Mouse (Mus musculus): ENCODE data around the gene Syngr1. TPM values are rescaled to one million over a fixed set of nuclear protein-coding genes. Genes with fewer than 3 reads are reported as not detected.

The Syngr1 gene
- polyA plus RNA-seq, 1 experiment: 94.8 TPM

DNA sequence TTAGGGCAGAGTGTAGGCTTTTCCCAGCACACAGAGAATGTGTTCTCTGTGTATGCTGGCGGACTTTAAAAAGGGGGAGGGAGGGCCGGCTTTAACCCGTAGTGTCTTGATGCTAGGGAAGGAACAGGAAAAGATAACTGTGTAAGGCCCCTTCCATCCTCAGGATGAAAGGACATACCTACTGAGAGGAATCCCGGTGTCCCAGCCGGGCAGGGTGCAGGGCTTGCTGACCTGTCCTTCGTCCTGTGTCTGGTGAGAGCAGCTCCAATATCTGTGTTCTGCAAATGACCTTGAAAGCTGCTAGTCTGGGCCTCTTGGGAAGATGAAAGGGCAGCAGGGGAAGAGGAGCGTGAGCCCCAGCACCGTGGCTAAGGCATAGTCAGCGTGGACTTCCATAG lies 43.3 kb downstream of the Syngr1 start:
- peak; percentile 49 for DNase-seq
- TF ChIP-seq CTCF (conservative IDR thresholded peaks at IDR 0.05; ENCODE audit: insufficient read depth, insufficient read length, low read depth, low read length) (no peak), POLR2A (IDR thresholded peaks at IDR 0.05; ENCODE audit: low read depth, low read length) (no peak)
- Histone ChIP-seq H3K27ac (ENCODE audit: insufficient read depth, low read depth, low read length) (peak overlapping the region; percentile 95), H3K27me3 (replicated peaks; ENCODE audit: control insufficient read depth, insufficient read depth, low read length) (no peaks in the 10 kb centered on the region), H3K36me3 (ENCODE audit: control insufficient read depth, insufficient read depth, low read length) (no peaks in the 10 kb centered on the region), H3K4me1 (ENCODE audit: control insufficient read depth, insufficient read depth, low read length) (peaks cover 13% of the 10 kb centered on the region; the same call in 1 of the 2 replicates), H3K4me3 (ENCODE audit: insufficient read depth, low read depth, low read length) (peak overlapping the region; percentile 64)
- 26% methylated on average over 9 of the region's 9 CpGs for WGBS

DNA sequence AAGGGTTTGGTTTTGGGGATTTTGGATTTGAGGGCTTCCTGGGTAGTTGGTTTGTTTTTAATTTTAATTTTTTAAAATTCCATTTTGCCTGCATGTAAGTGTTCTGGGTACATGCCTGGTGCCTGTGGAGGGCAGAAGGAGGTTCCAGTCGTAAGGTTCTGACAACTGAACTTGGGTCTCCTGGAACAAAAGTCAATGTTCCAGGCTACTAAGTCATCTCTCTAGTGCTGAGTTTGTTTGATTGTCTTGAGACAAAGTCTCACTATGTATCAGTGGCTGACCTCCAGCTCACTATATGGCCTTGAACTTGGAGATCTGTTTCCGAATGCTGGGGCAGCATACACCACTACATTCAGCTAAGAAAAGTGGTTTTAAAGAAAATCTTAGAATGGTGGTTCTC lies 44.4 kb downstream of the Syngr1 start:
- 51% methylated on average over 2 of the region's 2 CpGs for WGBS
- no peak overlapping the region for H3K4me3 ChIP-seq (ENCODE audit: insufficient read depth, low read depth, low read length)
- H3K27ac ChIP-seq (ENCODE audit: insufficient read depth, low read depth, low read length): no peak overlapping the region
- H3K27me3 ChIP-seq (replicated peaks; ENCODE audit: control insufficient read depth, insufficient read depth, low read length): no peaks in the 10 kb centered on the region
- no peak for TF ChIP-seq POLR2A (IDR thresholded peaks at IDR 0.05; ENCODE audit: low read depth, low read length)
- TF ChIP-seq CTCF (conservative IDR thresholded peaks at IDR 0.05; ENCODE audit: insufficient read depth, insufficient read length, low read depth, low read length): no peak
- peaks cover 13% of the 10 kb centered on the region; the same call in 1 of the 2 replicates for H3K4me1 ChIP-seq (ENCODE audit: control insufficient read depth, insufficient read depth, low read length)
- DNase-seq: peak; percentile 68
- H3K36me3 ChIP-seq (ENCODE audit: control insufficient read depth, insufficient read depth, low read length): no peaks in the 10 kb centered on the region

- no peak for TF ChIP-seq POLR2A (IDR thresholded peaks at IDR 0.05; ENCODE audit: low read depth, low read length)
- H3K36me3 ChIP-seq (ENCODE audit: control insufficient read depth, insufficient read depth, low read length): no peaks in the 10 kb centered on the region
- H3K27ac ChIP-seq (ENCODE audit: insufficient read depth, low read depth, low read length): no peak overlapping the region
- no peak overlapping the region for H3K4me3 ChIP-seq (ENCODE audit: insufficient read depth, low read depth, low read length)
- WGBS: 93% methylated on average over 3 of the region's 3 CpGs
- DNase-seq: no peak
- H3K4me1 ChIP-seq (ENCODE audit: control insufficient read depth, insufficient read depth, low read length): peaks cover 13% of the 10 kb centered on the region; the same call in 1 of the 2 replicates
- no peaks in the 10 kb centered on the region for H3K27me3 ChIP-seq (replicated peaks; ENCODE audit: control insufficient read depth, insufficient read depth, low read length)
Measured at GRCm38 (mm10) chr15:80136645-80137044, 45.5 kb downstream of the Syngr1 start.

DNA sequence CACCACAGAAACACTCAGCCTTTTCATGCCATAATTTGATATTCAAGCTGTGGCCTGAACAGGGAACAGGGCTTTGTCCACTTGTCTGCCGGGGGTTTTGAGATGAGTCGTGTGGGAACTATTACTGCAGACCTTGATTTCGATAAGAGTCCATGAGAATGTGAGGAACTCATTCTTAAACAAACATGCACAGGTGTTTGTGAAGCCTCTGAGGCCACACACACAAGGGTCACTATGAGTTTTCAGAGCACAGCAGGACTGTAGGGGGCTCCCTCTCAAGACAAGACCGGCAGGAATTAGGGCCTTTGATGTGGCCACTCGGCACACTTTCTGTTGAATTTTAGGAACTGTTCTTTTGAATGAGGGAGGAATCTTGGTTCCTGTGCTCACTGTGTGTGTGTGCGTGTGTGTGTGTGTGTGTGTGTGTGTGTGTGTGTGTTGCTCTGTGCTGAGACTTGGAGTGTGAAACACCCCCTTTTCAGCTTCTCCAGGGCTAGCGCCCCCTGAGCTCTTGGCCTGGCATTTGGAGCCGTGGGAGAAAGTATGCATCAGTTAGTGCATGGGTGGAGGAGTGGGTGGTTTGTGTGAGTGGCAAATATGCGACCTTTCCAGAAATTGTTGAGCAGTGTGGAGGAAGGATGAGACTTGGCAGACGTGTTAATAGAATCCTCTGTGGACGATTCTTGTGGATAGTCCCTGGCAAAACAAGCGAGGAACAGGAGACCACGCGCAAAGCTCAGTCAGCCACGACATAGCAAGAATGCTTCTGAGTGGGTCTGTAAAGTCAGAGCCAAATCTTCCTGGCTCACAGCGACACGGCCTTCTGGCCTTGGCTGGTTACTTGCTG lies 47.0 kb downstream of the Syngr1 start:
- no peaks in the 10 kb centered on the region for H3K27me3 ChIP-seq (replicated peaks; ENCODE audit: control insufficient read depth, insufficient read depth, low read length)
- 42% methylated on average over 17 of the region's 17 CpGs for WGBS
- peaks cover 13% of the 10 kb centered on the region; the same call in 1 of the 2 replicates for H3K4me1 ChIP-seq (ENCODE audit: control insufficient read depth, insufficient read depth, low read length)
- no peaks in the 10 kb centered on the region for H3K36me3 ChIP-seq (ENCODE audit: control insufficient read depth, insufficient read depth, low read length)
- no peak for DNase-seq
- TF ChIP-seq CTCF (conservative IDR thresholded peaks at IDR 0.05; ENCODE audit: insufficient read depth, insufficient read length, low read depth, low read length) (no peak), POLR2A (IDR thresholded peaks at IDR 0.05; ENCODE audit: low read depth, low read length) (no peak)
- 0 out of 2 replicates have a peak overlapping the region, but pooled peaks have one; percentile 26 for H3K27ac ChIP-seq (ENCODE audit: insufficient read depth, low read depth, low read length)
- H3K4me3 ChIP-seq (ENCODE audit: insufficient read depth, low read depth, low read length): no peak overlapping the region

DNA sequence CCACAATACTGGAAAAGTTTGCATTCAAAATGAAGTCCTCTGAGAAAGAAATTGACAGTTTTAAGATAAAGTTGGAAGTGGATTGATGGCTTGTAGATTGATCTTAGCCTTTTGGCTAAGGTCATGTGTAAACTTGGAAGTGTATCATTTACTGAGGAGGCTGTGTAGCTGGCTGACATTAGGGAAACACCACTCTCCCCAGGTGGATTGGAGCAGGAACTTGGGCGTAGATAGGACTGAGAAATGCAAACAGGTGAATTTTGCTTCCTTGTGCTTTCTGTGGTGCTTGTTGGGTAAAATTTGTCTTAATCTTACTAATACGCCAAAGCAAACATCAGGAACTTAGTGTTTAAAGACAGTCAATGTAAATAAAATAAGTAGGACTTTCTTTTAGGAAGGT lies 49.2 kb downstream of the Syngr1 start:
- DNase-seq: no peak
- H3K27ac ChIP-seq (ENCODE audit: insufficient read depth, low read depth, low read length): no peak overlapping the region
- 98% methylated on average over 2 of the region's 2 CpGs for WGBS
- no peaks in the 10 kb centered on the region for H3K36me3 ChIP-seq (ENCODE audit: control insufficient read depth, insufficient read depth, low read length)
- TF ChIP-seq POLR2A (IDR thresholded peaks at IDR 0.05; ENCODE audit: low read depth, low read length) (no peak), CTCF (conservative IDR thresholded peaks at IDR 0.05; ENCODE audit: insufficient read depth, insufficient read length, low read depth, low read length) (no peak)
- H3K4me1 ChIP-seq (ENCODE audit: control insufficient read depth, insufficient read depth, low read length): peaks cover 6% of the 10 kb centered on the region; the same call in 1 of the 2 replicates
- no peaks in the 10 kb centered on the region for H3K27me3 ChIP-seq (replicated peaks; ENCODE audit: control insufficient read depth, insufficient read depth, low read length)
- H3K4me3 ChIP-seq (ENCODE audit: insufficient read depth, low read depth, low read length): no peak overlapping the region

- TF ChIP-seq CTCF (conservative IDR thresholded peaks at IDR 0.05; ENCODE audit: insufficient read depth, insufficient read length, low read depth, low read length): no peak
- no peak for TF ChIP-seq POLR2A (IDR thresholded peaks at IDR 0.05; ENCODE audit: low read depth, low read length)
- H3K36me3 ChIP-seq (ENCODE audit: control insufficient read depth, insufficient read depth, low read length): no peaks in the 10 kb centered on the region
- H3K27ac ChIP-seq (ENCODE audit: insufficient read depth, low read depth, low read length): no peak overlapping the region
- WGBS: 62% methylated on average over 3 of the region's 3 CpGs
- no peaks in the 10 kb centered on the region for H3K27me3 ChIP-seq (replicated peaks; ENCODE audit: control insufficient read depth, insufficient read depth, low read length)
- no peak for DNase-seq
- no peak overlapping the region for H3K4me3 ChIP-seq (ENCODE audit: insufficient read depth, low read depth, low read length)
- H3K4me1 ChIP-seq (ENCODE audit: control insufficient read depth, insufficient read depth, low read length): peaks cover 6% of the 10 kb centered on the region; the same call in 1 of the 2 replicates
Measured at GRCm38 (mm10) chr15:80140878-80141277, 49.7 kb downstream of the Syngr1 start.

GRCm38 (mm10) chr15:80142130-80142529 lies 51.0 kb downstream of the Syngr1 start:
- Histone ChIP-seq H3K27me3 (replicated peaks; ENCODE audit: control insufficient read depth, insufficient read depth, low read length) (no peaks in the 10 kb centered on the region), H3K4me3 (ENCODE audit: insufficient read depth, low read depth, low read length) (no peak overlapping the region), H3K4me1 (ENCODE audit: control insufficient read depth, insufficient read depth, low read length) (peaks cover 6% of the 10 kb centered on the region; the same call in 1 of the 2 replicates), H3K36me3 (ENCODE audit: control insufficient read depth, insufficient read depth, low read length) (no peaks in the 10 kb centered on the region), H3K27ac (ENCODE audit: insufficient read depth, low read depth, low read length) (no peak overlapping the region)
- WGBS: 98% methylated on average over 3 of the region's 3 CpGs
- no peak for DNase-seq
- TF ChIP-seq CTCF (conservative IDR thresholded peaks at IDR 0.05; ENCODE audit: insufficient read depth, insufficient read length, low read depth, low read length): peak; percentile 24
- TF ChIP-seq POLR2A (IDR thresholded peaks at IDR 0.05; ENCODE audit: low read depth, low read length): no peak
